Mouse (Mus musculus) megakaryocyte-erythroid progenitor cell, adult 5-6 weeks (primary cell): Measurements from ENCODE around the gene Krt6b. TPM values are rescaled to one million over a fixed set of nuclear protein-coding genes. Genes with fewer than 3 reads are reported as not detected.
"Not testable (repeated sequence)": the region's sequence is repeated elsewhere in the genome, so short reads cannot be mapped to it uniquely, and the experiment has no call there.

ENCODE experiments used
- ATAC-seq: replicated peaks from 2 replicates; pipeline ENCODE4 v1.8.0; 2016; ENCODE audit warnings: mild to moderate bottlenecking, inconsistent platforms; ENCODE audit not compliant: severe bottlenecking, poor library complexity, low FRiP score, low TSS enrichment
- total RNA-seq, 2 experiments: library from RNA; stranded (forward) in 1 of 2; stranded (reverse) in 1 of 2; fragments of 200-1000, 215-1000 nt in 1 of 2; fragments of >200 nt in 1 of 2; fragmentation: Nextera tagmentation in 1 of 2; gene quantifications; 2 replicates each; pipeline ENCODE4 v1.2.3; 2014 to 2017

The Krt6b gene
- total RNA-seq (2014; fragmentation: Nextera tagmentation) (not detected in 2 replicates), total RNA-seq (2017) (not detected in 2 replicates)

DNA sequence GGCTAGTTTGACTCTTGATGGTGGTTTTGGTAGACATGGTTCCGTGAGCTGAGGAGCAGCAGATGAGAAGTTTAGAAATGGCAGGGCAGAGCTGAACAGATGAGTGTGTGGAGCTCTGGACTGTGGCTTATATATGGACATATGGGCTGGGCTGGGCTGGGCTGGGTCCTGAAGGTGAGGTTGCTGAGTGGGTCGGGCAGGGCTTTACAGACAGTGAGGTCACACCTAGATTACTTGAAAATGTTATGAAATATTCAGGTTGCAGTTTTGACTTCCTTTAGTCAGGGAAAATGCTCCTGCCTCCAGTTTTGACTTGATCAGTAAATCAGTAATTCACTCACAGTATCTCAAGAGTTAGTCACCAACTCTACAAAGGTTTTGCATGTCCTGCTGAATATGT is at the start of gene Krt6b:
TSS of gene Krt6b (minus strand) at position 101 of the 400 bp plus-strand sequence.
- no peak for ATAC-seq

- no peak for ATAC-seq
Observed at GRCm38 (mm10) chr15:101724686-101725085, 44.6 kb upstream of the Krt6b start.

- no peak for ATAC-seq
Observed at GRCm38 (mm10) chr15:101715831-101716230, 35.7 kb upstream of the Krt6b start.

GRCm38 (mm10) chr15:101714356-101714755 is 34.3 kb upstream of the Krt6b start:
- no peak for ATAC-seq

GRCm38 (mm10) chr15:101713731-101714130 is 33.6 kb upstream of the Krt6b start:
- ATAC-seq, result no peak

DNA sequence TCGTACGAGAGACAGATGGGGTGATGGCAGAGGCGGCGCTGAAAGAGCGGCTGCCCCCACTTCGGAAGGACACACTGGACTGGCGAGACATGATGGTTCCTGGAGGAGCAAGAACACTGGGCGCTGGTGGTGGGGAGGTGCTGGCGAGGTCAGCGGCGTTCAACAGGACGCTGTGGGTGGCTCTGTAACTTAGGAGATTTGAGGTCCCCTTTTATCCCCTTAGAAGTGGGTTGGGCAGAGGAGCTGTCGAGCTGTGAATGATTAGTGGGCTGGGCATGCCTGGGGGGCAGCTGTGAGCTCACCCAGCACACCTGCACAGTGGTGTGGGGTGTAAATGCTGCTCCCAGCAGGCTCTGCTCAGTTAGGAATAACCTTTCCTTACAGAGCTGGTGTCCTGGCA is 32.6 kb upstream of the Krt6b start, which contains the start of gene Krt5:
TSS of gene Krt5 (minus strand) at position 179 of the 400 bp plus-strand sequence.
- ATAC-seq, result 0 out of 2 replicates have a peak, but pooled peaks have one; percentile 13

DNA sequence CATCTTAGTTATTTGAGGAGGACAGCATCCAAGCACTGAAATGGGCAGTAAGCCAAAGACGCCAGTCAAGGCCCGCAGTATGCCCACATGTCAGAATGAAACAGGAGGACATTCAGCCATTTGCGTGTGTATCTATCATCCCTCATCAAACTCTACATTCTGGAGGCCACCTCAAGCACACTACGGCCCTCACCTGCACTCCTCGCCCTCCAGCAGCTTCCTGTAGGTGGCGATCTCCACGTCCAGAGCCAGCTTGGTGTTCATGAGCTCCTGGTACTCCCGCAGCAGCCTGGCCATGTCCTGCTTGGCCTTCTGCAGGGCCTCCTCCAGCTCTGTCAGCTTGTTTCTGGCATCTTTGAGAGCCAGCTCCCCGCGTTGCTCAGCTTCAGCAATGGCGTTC is 28.6 kb upstream of the Krt6b start:
- ATAC-seq, result no peak

GRCm38 (mm10) chr15:101707454-101707853 is 27.4 kb upstream of the Krt6b start:
- ATAC-seq, result no peak

- no peak for ATAC-seq
Observed at GRCm38 (mm10) chr15:101704066-101704465, 24.0 kb upstream of the Krt6b start.

GRCm38 (mm10) chr15:101702380-101702779 is 22.3 kb upstream of the Krt6b start:
- ATAC-seq, result no peak

- ATAC-seq, result no peak
Observed at GRCm38 (mm10) chr15:101699866-101700265, 19.8 kb upstream of the Krt6b start.

GRCm38 (mm10) chr15:101699192-101699591 is 19.1 kb upstream of the Krt6b start:
- no peak for ATAC-seq

DNA sequence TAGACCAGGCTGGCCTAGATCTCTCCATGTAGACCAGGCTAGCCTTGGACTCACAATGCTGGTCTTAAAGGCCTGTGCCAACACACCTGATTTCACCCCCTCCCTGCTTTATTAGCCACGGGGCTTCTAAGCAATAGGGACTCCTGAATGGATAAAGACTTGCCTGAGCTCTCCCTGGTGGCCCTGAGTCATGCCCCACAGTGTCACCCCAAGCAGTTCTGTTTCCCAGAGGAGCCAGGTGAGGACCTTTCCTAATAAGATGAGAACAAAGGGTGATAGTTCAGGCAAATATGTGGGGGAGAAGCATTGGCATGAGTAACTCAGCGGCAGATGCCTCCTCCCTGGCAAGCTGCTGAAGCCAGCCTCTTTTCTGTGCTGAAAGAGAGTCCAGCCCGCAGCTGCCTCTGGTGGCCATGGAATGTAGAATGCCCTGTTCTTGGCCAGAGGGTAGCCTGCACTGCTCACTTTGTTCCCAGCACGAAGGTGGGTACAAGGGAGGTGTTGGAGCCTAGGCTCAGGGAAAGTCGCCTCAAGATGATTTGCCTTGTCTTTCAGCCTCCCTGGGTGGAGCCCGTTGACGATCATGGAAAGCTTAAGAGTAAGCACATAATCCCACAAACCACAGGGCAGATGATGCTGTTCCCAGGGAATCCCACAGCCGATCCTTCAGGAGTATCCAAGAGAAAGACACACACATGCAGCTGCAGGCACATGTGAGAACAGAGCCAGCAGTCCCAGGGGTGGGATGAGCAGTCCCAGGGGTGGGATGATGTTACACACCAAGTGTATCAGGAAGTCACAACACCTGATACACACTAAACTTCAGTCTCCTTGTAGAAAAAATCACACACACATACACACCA is 17.5 kb upstream of the Krt6b start:
- ATAC-seq, result no peak

- no peak for ATAC-seq
Observed at GRCm38 (mm10) chr15:101694207-101694606, 14.1 kb upstream of the Krt6b start, which contains the start of gene Krt6a. Gene Krt6a (minus strand): TSS chr15:101694307.

DNA sequence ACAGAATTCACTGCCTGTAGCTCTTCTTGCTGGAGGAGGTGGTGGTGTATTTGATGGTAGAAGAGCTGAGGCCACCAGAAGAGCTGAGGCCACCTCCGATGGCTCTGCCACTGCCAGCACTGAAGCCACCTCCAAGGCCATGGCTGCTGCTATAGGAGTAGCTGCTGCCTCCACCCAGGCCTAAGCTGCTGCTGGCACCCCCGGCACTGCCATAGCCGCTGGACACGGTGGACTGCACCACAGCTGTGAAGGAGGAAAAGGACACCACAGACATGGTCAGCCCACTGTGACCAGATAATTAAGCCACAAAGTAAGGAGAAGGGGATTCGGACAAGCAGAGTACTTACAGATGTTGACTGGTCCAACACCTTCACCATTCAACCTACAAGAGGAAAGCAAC is 10.4 kb upstream of the Krt6b start:
- ATAC-seq, result not testable (repeated sequence)

- no peak for ATAC-seq
Observed at GRCm38 (mm10) chr15:101688161-101688560, 8.1 kb upstream of the Krt6b start.

GRCm38 (mm10) chr15:101675978-101676377 is 4.1 kb downstream of the Krt6b start:
- ATAC-seq, result no peak

GRCm38 (mm10) chr15:101652736-101653265 is 27.3 kb downstream of the Krt6b start:
- no peak for ATAC-seq

DNA sequence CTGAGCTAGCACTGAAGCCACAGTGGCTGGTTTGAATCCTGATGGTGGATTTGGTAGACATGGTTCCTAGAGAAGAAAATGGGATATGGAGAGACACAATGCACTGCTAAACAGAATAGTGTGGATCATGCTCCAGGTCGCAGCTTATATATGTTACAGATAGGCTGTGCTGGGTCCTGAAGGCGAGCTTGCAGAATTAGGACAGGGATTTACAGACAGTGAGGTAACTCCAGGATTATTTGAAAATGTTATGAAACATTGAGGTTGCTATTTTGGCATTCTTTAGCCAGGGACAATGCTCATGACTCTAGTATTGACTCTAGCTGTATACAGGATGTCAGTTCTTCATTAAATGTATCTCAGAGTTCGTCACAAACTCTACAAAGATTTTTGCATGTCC is 32.8 kb downstream of the Krt6b start, which contains the start of gene Gm5478:
TSS of gene Gm5478 (minus strand) at position 101 of the 400 bp plus-strand sequence.
- ATAC-seq, result no peak

- no peak for ATAC-seq
Observed at GRCm38 (mm10) chr15:101627884-101628283, 52.2 kb downstream of the Krt6b start, which contains the start of gene Gm5414. Gene Gm5414 (minus strand): TSS chr15:101628188.
